Mouse (Mus musculus) bone marrow, adult 2 months (tissue): Measurements from ENCODE around the gene Eif3b. TPM values are rescaled to one million over a fixed set of nuclear protein-coding genes. Genes with fewer than 3 reads are reported as not detected.

Experiments used
- H3K27ac ChIP-seq: fragments of 200-500 bp; 2 replicates; pipeline ENCODE4 v1.5.1; 2012; ENCODE audit warnings: low read depth, mild to moderate bottlenecking, control low read depth, inconsistent platforms, low read length; ENCODE audit not compliant: control insufficient read depth, poor library complexity, insufficient read depth
- H3K4me1 ChIP-seq: fragments of 200-500 bp; 2 replicates; pipeline ENCODE4 v1.6.1; 2011; ENCODE audit warnings: low read length; ENCODE audit not compliant: control insufficient read depth, insufficient read depth
- H3K4me3 ChIP-seq: fragments of 200-500 bp; replicated peaks from 2 replicates; pipeline ENCODE3; 2011; ENCODE audit warnings: mild to moderate bottlenecking, low read depth, low read length, control low read depth; ENCODE audit not compliant: control insufficient read depth
- CTCF ChIP-seq: fragments of 200-500 bp; IDR thresholded peaks from 2 replicates; pipeline ENCODE4 v1.5.1; 2011; ENCODE audit warnings: low read length, control low read depth; ENCODE audit not compliant: control insufficient read depth, insufficient read depth
- POLR2A ChIP-seq: fragments of 200-500 bp; IDR thresholded peaks from 2 replicates; pipeline ENCODE4 v1.6.1; 2011; ENCODE audit warnings: low read depth, mild to moderate bottlenecking, control low read depth, low read length, borderline replicate concordance; ENCODE audit not compliant: control insufficient read depth
- WGBS: fragments of 180-500 bp; shearing (Covaris S2); methylation state at CpG from one replicate; pipeline ENCODE4 v1.1.7; 2018; 5-methylcytosine and 5-hydroxymethylcytosine counted together
- polyA plus RNA-seq: library from polyadenylated mRNA; stranded (reverse); fragments of >200 nt; gene quantifications from 2 replicates; pipeline ENCODE4 v1.2.4, GENCODE M21; 2011; ENCODE audit warnings: low replicate concordance; ENCODE audit not compliant: missing spikeins, insufficient read depth, insufficient read length

Gene Eif3b
- polyA plus RNA-seq, 1 experiment, result 90.3 TPM

DNA sequence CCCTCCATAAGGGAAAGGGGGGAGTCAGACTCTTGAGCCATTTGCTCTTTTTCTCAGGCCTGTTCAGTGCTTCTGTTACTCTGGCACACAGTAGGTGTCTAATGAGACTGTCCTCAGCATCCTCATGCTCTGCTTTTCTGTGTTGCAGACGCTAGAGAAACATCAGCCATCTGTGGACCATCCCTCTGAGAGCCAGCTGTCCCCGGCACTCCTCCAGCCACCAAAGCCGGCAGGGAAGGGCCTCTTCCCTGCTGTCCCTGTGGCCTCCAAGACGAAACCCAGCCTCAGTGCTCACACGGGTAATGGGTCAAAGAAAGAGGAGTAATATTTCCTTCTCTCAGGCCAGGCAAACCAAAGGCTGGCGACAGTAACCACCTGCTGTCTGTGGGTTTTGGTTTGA lies 72.0 kb downstream of the Eif3b start:
- no peak overlapping the region for H3K27ac ChIP-seq
- WGBS, result 73% methylated on average over 6 of the region's 6 CpGs
- H3K4me1 ChIP-seq, result no peaks in the 10 kb centered on the region
- no peak overlapping the region for H3K4me3 ChIP-seq
- no peak for TF ChIP-seq POLR2A

- TF ChIP-seq POLR2A (no peak), CTCF (no peak)
- WGBS, result 70% methylated on average over 11 of the region's 11 CpGs
- no peaks in the 10 kb centered on the region for H3K4me1 ChIP-seq
- no peak overlapping the region for H3K27ac ChIP-seq
- H3K4me3 ChIP-seq, result no peak overlapping the region
Measured at GRCm38 (mm10) chr5:140492684-140493233, 73.6 kb downstream of the Eif3b start.

Other genes starting within 250 kb of the Eif3b start
- gene Mad1l1, start 97.8 kb upstream of the Eif3b start, polyA plus RNA-seq, result 19.0 and 24.7 TPM in 2 replicates
- gene Nudt1, start 97.7 kb upstream of the Eif3b start, polyA plus RNA-seq, result 29.0 and 30.0 TPM in 2 replicates
- 2.9 and 4.6 TPM in 2 replicates for gene Mrm2, start 87.4 kb upstream of the Eif3b start, polyA plus RNA-seq
- gene Snx8, start 30.1 kb upstream of the Eif3b start, polyA plus RNA-seq, result 18.1 and 26.3 TPM in 2 replicates
- not detected in 2 replicates for gene Gm4869, start 26.3 kb downstream of the Eif3b start, polyA plus RNA-seq
- gene Chst12, start 86.2 kb downstream of the Eif3b start, polyA plus RNA-seq, result 13.2 and 25.2 TPM in 2 replicates
- not detected in 2 replicates for gene Grifin, start 145.7 kb downstream of the Eif3b start, polyA plus RNA-seq
- gene Lfng, start 188.0 kb downstream of the Eif3b start, polyA plus RNA-seq, result 25.9 and 26.5 TPM in 2 replicates
- 20.1 and 34.8 TPM in 2 replicates for gene Ttyh3, start 229.7 kb downstream of the Eif3b start, polyA plus RNA-seq